Mouse (Mus musculus) spleen, adult 2 months (tissue): ENCODE data around the gene Plch2. TPM values are rescaled to one million over a fixed set of nuclear protein-coding genes. Genes with fewer than 3 reads are reported as not detected.

Experiments used
- DNase-seq, 2 experiments: peaks; one replicate each; pipeline versions ENCODE4 v3.0.0 to v3.0.0-alpha.2; 2012 to 2021; ENCODE audit warnings: low spot score in 2 of 2, low read depth in 1 of 2
- H3K27ac ChIP-seq: fragments of 200-500 bp; 2 replicates; pipeline ENCODE4 v1.5.1; 2012; ENCODE audit warnings: low read length, inconsistent platforms; ENCODE audit not compliant: insufficient read depth
- H3K27me3 ChIP-seq: fragments of 200-500 bp; 2 replicates; pipeline ENCODE4 v1.6.1; 2012; ENCODE audit warnings: mild to moderate bottlenecking, moderate library complexity, low read length, inconsistent platforms; ENCODE audit not compliant: control insufficient read depth, insufficient read depth
- H3K36me3 ChIP-seq: fragments of 200-500 bp; 2 replicates; pipeline ENCODE4 v1.6.1; 2012; ENCODE audit warnings: mild to moderate bottlenecking, low read length, inconsistent platforms; ENCODE audit not compliant: control insufficient read depth, insufficient read depth
- H3K4me1 ChIP-seq: fragments of 200-500 bp; 2 replicates; pipeline ENCODE4 v1.6.1; 2011; ENCODE audit warnings: inconsistent platforms; ENCODE audit not compliant: control insufficient read depth, insufficient read depth, insufficient read length
- H3K4me3 ChIP-seq: fragments of 200-500 bp; 2 replicates; pipeline ENCODE4 v1.5.1; 2011; ENCODE audit warnings: mild to moderate bottlenecking, inconsistent platforms; ENCODE audit not compliant: insufficient read depth, insufficient read length; ENCODE audit errors: extremely low read depth
- CTCF ChIP-seq: fragments of 200-500 bp; IDR thresholded peaks from 2 replicates; pipeline ENCODE4 v1.5.1; 2011; ENCODE audit warnings: mild to moderate bottlenecking, inconsistent platforms; ENCODE audit not compliant: insufficient read depth, insufficient read length, insufficient replicate concordance; ENCODE audit errors: extremely low read depth
- POLR2A ChIP-seq: fragments of 200-500 bp; IDR thresholded peaks from 2 replicates; pipeline ENCODE4 v1.6.1; 2011; ENCODE audit warnings: low read depth, low read length, inconsistent platforms
- WGBS: fragments of 180-500 bp; shearing (Covaris S2); methylation state at CpG from one replicate; pipeline ENCODE4 v1.1.7; 2018; 5-methylcytosine and 5-hydroxymethylcytosine counted together
- polyA plus RNA-seq: library from polyadenylated mRNA; depleted of rRNA; stranded (reverse); fragments of >200 nt; gene quantifications from 2 replicates; pipeline ENCODE4 v1.2.3, GENCODE M21; 2012

Gene Plch2
- polyA plus RNA-seq, 1 experiment = 0.20 TPM

DNA sequence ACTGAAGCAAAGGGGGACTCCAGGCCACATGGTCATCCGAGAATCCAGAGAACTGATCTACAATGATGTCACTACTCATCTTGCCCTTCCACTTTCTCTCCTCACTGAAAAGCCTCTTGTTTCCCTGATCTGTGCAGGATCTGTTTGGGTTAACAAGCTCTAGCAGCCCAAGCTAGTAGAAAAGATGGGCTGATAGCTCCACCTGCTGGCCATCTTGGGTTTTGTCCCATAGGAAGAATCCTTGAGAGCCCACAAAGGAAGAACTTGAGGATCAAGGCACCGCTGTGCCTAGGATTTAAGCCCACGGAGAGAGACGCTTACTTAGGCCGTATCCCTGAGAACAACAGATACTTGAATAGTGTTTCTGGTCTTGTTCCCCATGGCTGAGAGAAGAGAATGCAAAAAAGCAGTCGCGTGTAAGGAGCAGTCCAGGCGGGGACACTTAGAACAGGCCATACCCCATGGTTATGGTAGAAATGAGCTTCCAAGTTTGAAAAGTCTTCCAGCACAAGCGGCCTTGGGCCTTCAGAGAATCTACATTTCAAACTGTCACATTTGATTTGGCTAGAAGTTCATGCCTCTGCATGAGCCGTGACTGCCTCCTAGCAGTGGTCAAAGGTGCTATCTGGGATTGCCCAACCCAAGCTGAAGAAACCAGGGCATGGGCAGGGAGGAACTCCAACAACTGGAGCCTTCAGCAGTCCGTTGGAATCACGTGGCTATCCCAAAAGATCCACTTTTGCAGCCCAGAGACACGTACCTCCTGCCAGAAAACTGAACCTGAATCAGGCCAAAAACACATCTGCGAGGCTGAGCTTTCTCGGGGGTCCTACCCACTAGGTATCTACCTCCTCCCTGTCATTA, 9.6 kb upstream of the Plch2 start:
- 4% methylated on average over 15 of the region's 15 CpGs for WGBS
- H3K27ac ChIP-seq = no peak overlapping the region; the same call in 1 of the 2 replicates
- peaks cover 8% of the 10 kb centered on the region; the same call in 1 of the 2 replicates for H3K4me1 ChIP-seq
- DNase-seq = peak; percentile 63 to 76
- peaks cover 13% of the 10 kb centered on the region for H3K36me3 ChIP-seq
- TF ChIP-seq CTCF (peak; percentile 55; the same call in 1 of the 2 replicates), POLR2A (no peak)
- H3K27me3 ChIP-seq = no peaks in the 10 kb centered on the region
- H3K4me3 ChIP-seq = peak overlapping the region; percentile 48

DNA sequence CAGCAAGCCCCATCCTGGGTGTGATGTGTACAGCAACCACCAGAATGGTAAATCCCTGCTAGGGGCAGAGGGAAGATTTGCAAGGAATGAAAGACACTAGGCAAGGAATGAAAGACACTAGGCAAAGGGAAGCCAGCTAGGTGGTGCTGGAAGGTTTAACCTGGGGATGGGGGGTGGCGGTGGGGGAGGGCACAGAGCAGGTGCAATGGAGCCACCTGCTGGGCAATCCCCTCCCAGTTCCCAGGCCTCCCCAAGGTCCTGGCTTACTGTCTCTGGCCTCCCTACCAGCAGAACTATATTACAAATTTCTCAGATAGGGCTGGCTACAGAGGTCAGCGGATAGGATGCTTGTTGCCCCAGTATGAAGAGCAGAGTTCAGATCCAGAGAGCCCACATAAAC, 7.9 kb upstream of the Plch2 start:
- TF ChIP-seq CTCF (no peak), POLR2A (no peak)
- 94% methylated on average over 2 of the region's 2 CpGs for WGBS
- Histone ChIP-seq H3K27me3 (no peaks in the 10 kb centered on the region), H3K36me3 (no peaks in the 10 kb centered on the region), H3K4me3 (no peak overlapping the region), H3K27ac (no peak overlapping the region), H3K4me1 (peaks cover 8% of the 10 kb centered on the region; the same call in 1 of the 2 replicates)
- no peak for DNase-seq

DNA sequence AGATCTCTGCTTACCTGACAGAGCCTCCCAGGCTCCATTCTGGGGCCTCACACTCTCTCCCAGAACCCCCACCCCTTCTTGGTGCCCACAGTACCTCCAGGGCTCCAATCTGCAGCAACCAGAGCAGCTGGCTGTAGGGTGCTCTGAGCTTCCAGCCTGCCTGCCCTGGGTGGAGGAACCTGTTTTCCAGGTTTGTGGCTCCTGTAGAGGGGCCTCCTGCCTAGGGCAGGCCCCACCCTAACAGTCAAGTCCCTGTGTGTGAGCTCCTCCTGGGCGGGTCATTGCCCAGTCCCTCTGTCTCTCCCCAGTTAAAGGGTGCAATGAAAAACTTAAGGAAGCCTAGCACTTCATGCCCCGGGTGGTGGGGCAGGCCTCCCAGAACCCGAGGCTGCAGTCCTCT, 7.3 kb upstream of the Plch2 start:
- no peak for DNase-seq
- H3K4me1 ChIP-seq = peaks cover 8% of the 10 kb centered on the region; the same call in 1 of the 2 replicates
- WGBS = 69% methylated on average over 3 of the region's 3 CpGs
- TF ChIP-seq CTCF (no peak), POLR2A (no peak)
- no peak overlapping the region for H3K27ac ChIP-seq
- no peaks in the 10 kb centered on the region for H3K27me3 ChIP-seq
- no peaks in the 10 kb centered on the region for H3K36me3 ChIP-seq
- H3K4me3 ChIP-seq = no peak overlapping the region

DNA sequence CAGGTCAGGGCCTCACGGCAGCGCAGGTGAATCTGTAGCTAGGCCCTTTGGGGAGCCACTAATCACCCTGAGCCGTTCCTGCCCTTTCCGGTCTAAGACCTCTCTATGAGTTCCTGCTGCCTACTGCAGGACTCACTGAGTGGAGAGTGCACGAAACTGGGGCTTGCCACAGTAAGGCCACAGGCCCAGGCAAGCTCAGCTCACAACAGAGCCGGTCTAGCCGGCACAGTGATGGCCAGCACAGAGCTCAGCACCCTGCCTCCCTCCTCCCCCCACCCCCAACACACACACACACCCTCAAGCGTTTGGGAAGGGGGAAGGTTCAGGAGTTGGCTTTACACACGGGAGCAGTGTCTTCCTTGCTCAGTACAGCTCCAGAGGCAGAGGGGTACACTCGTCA, 1.7 kb upstream of the Plch2 start:
- Histone ChIP-seq H3K4me1 (no peaks in the 10 kb centered on the region), H3K27me3 (no peaks in the 10 kb centered on the region), H3K4me3 (no peak overlapping the region), H3K36me3 (no peaks in the 10 kb centered on the region), H3K27ac (no peak overlapping the region)
- no peak for TF ChIP-seq POLR2A
- TF ChIP-seq CTCF = no peak
- DNase-seq = no peak
- WGBS = 50% methylated on average over 10 of the region's 10 CpGs

DNA sequence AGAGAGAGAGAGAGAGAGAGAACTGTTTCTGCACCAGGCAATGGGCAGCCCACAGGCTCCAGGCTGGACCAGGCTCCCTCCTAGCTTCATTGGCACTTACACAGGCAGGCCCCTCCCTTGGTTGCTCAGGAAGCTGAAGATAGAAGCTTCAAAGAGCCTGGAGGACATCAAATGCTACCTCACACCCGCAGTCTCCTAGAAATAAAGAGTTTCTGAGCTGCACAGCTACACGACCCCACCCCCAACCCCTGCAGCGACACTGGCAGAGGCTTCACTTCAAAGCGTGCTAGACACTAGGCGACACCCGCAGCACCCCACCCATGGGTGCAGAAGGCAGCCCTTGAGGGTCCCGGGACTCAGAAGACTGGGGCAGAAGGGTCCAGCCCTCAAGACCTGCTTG, 6.5 kb downstream of the Plch2 start:
- DNase-seq = peak; percentile 26 to 36

DNA sequence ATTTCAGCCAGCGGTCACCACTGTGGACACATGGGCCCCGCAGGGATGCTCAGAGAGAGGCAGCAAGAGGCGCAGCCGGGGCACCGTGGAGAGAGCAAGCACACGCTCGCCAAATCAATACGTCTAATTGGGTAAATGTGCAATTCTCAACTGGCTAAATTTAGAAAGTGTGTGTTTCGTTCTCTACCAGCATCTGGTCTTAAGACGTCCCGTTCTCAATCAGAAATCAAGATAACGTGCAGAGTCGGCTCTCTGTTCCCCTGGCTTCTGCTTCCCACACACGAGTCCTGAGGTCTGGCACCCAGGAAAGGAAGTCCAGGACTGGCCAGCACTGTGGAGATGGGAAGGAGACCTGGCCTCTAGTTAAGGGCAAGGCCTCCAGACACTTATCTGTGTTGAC, 9.9 kb downstream of the Plch2 start:
- no peak for TF ChIP-seq POLR2A
- TF ChIP-seq CTCF = no peak
- H3K36me3 ChIP-seq = no peaks in the 10 kb centered on the region
- peaks cover 7% of the 10 kb centered on the region for H3K27me3 ChIP-seq
- no peak overlapping the region for H3K4me3 ChIP-seq
- no peak overlapping the region for H3K27ac ChIP-seq
- peaks cover 2% of the 10 kb centered on the region; the same call in 1 of the 2 replicates for H3K4me1 ChIP-seq
- WGBS = 90% methylated on average over 14 of the region's 14 CpGs
- DNase-seq = no peak

More for the DNA sequence above, 6.5 kb downstream of the Plch2 start:
- WGBS = 63% methylated on average over 7 of the region's 7 CpGs
- no peaks in the 10 kb centered on the region for H3K36me3 ChIP-seq
- no peak overlapping the region for H3K4me3 ChIP-seq
- peak overlapping the region; percentile 55; the same call in 1 of the 2 replicates for H3K27ac ChIP-seq
- peaks cover 2% of the 10 kb centered on the region; the same call in 1 of the 2 replicates for H3K4me1 ChIP-seq
- TF ChIP-seq CTCF = no peak
- no peak for TF ChIP-seq POLR2A
- no peaks in the 10 kb centered on the region for H3K27me3 ChIP-seq

DNA sequence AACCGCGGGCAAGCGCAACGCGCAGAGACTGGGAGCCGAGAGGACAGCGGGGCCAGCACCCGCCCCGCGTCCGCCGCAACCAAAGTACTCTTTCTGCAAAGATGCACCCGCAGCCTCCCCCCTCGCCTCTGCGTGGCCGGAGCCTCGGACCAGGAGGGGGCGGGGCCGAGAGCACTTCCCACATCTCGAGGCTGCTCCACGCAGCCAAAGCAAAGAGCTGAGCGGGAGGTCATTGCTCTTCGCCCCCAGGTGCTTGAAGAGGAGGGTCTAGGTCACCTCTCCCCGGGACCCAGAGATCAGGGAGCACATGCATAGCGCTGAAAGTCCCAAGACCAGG, 13.3 kb downstream of the Plch2 start:
- 8% methylated on average over 24 of the region's 25 CpGs for whole genome bisulfite sequencing

More for the DNA sequence above, 13.3 kb downstream of the Plch2 start:
- Histone ChIP-seq H3K4me3 (no peak overlapping the region), H3K27ac (no peak overlapping the region), H3K27me3 (peaks cover 7% of the 10 kb centered on the region), H3K4me1 (no peaks in the 10 kb centered on the region), H3K36me3 (no peaks in the 10 kb centered on the region)
- no peak for DNase-seq
- TF ChIP-seq POLR2A = no peak
- TF ChIP-seq CTCF = no peak
